Mouse (Mus musculus) kidney, postnatal 0 days (tissue): ENCODE data around the gene Coil. TPM values are rescaled to one million over a fixed set of nuclear protein-coding genes. Genes with fewer than 3 reads are reported as not detected.

Source experiments
- ATAC-seq: fragments of 200-750 bp; cut with Nextera tagmentation; replicated peaks from 2 replicates; pipeline ENCODE4 v1.8.0; 2017; ENCODE audit warnings: low read depth, moderate number of reproducible peaks, moderate TSS enrichment, moderate library complexity; ENCODE audit not compliant: low FRiP score
- DNase-seq: peaks from one replicate; pipeline ENCODE4 v3.0.0-alpha.2; 2016; ENCODE audit warnings: low spot score
- H3K27ac ChIP-seq: fragments of 300-500 bp; sonication (generic); 2 replicates; pipeline ENCODE4 v1.5.1; 2014; ENCODE audit warnings: mild to moderate bottlenecking
- H3K27me3 ChIP-seq: fragments of 300-500 bp; sonication (generic); 2 replicates; pipeline ENCODE4 v1.6.1; 2014; ENCODE audit warnings: low read length, mixed read lengths; ENCODE audit not compliant: insufficient read depth
- H3K36me3 ChIP-seq: fragments of 300-500 bp; sonication (generic); 2 replicates; pipeline ENCODE4 v1.6.1; 2014; ENCODE audit warnings: low read length, mixed read lengths; ENCODE audit not compliant: insufficient read depth
- H3K4me1 ChIP-seq: fragments of 300-500 bp; sonication (generic); replicated peaks from 2 replicates; pipeline ENCODE4 v1.6.1; 2014; ENCODE audit warnings: antibody characterized with exemption, low read length, mixed read lengths; ENCODE audit not compliant: insufficient read depth
- H3K4me2 ChIP-seq: fragments of 300-500 bp; sonication (generic); 2 replicates; pipeline ENCODE4 v1.6.1; 2014; ENCODE audit warnings: mild to moderate bottlenecking, low read length, moderate library complexity, mixed read lengths
- H3K4me3 ChIP-seq: fragments of 300-500 bp; sonication (generic); replicated peaks from 2 replicates; pipeline ENCODE4 v1.5.1; 2014; ENCODE audit warnings: low read depth, low read length
- H3K9ac ChIP-seq: fragments of 300-500 bp; sonication (generic); 2 replicates; pipeline ENCODE4 v1.6.1; 2014; ENCODE audit warnings: low read depth, low read length
- H3K9me3 ChIP-seq: fragments of 300-500 bp; sonication (generic); replicated peaks from 2 replicates; pipeline ENCODE4 v1.6.1; 2016; ENCODE audit warnings: low read length, inconsistent platforms, mixed read lengths
- CTCF ChIP-seq: IDR thresholded peaks from 2 replicates; pipeline ENCODE4 v1.5.1; 2016; ENCODE audit warnings: antibody characterized with exemption, low read depth, mild to moderate bottlenecking, moderate library complexity
- WGBS: fragments of 180-500 bp; shearing (Covaris S2); extraction: QIAGEN DNeasy Blood & Tissue Kit; methylation state at CpG from one replicate; pipeline ENCODE4 v1.1.7; 2014; 5-methylcytosine and 5-hydroxymethylcytosine counted together
- polyA plus RNA-seq: library from polyadenylated mRNA; unstranded; fragments of >200 nt; fragmentation: Nextera tagmentation; extraction: Ambion mirVana; gene quantifications from 2 replicates; pipeline ENCODE4 v1.2.1, GENCODE M21; 2015

The Coil gene
- polyA plus RNA-seq, 1 experiment from 2014 or later, result 10.9 TPM

DNA sequence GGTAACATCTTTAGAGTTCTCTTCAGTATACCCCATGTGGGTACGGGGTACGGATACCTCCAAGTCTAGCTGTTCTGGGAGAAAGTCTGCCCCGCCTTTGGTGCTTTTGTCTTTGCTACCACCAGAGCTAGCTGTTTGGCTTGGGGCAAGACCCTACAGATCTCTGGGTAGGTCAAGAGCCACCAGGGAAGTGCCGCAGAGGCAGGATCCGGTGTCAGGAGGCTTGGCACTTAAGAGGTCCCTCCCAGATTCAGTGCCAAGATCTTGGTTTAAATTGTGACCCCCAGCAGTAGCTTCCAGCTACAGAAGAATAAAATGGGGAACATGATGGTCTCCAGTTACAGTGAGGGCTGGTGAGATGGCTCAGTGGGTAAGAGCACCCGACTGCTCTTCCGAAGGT, 31.5 kb downstream of the Coil start:
- Histone ChIP-seq H3K9me3 (no peaks in the 10 kb centered on the region), H3K4me1 (peaks cover 24% of the 10 kb centered on the region; the same call in 1 of the 2 replicates), H3K4me3 (peak overlapping the region; percentile 76; the same call in 1 of the 2 replicates), H3K27me3 (no peaks in the 10 kb centered on the region), H3K9ac (no peak overlapping the region), H3K4me2 (peak overlapping the region; percentile 83), H3K27ac (no peak overlapping the region), H3K36me3 (peaks cover 11% of the 10 kb centered on the region)
- no peak for TF ChIP-seq CTCF
- ATAC-seq (no peak), DNase-seq (no peak)
- WGBS, result 87% methylated on average over 7 of the region's 7 CpGs

DNA sequence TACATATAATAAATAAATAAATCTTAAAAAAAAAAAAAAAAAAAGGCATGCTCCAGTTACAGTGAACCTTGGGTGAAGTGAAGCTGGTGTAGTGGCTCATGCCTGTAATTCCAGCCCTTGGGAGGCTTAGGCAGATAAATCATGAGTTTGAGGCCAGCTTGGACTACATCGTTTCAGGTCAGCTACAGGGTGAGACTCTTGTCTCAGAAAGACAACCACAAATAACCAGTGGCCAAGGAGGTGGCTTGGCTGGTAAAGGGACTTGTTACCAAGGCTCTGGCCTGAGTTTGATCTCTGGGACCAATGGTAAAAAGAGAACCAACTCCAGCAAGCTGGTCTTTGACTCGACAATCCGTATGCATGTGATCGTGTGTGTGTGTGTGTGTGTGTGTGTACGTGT, 32.0 kb downstream of the Coil start:
- no peak for DNase-seq
- H3K9ac ChIP-seq, result no peak overlapping the region
- H3K4me3 ChIP-seq, result peak overlapping the region; percentile 20; the same call in 1 of the 2 replicates
- no peak for TF ChIP-seq CTCF
- peak overlapping the region; percentile 50 for H3K4me2 ChIP-seq
- 72% methylated on average over 5 of the region's 5 CpGs for WGBS
- H3K4me1 ChIP-seq, result peaks cover 24% of the 10 kb centered on the region; the same call in 1 of the 2 replicates
- no peaks in the 10 kb centered on the region for H3K27me3 ChIP-seq
- no peaks in the 10 kb centered on the region for H3K9me3 ChIP-seq
- ATAC-seq, result no peak
- peaks cover 14% of the 10 kb centered on the region for H3K36me3 ChIP-seq
- no peak overlapping the region for H3K27ac ChIP-seq

DNA sequence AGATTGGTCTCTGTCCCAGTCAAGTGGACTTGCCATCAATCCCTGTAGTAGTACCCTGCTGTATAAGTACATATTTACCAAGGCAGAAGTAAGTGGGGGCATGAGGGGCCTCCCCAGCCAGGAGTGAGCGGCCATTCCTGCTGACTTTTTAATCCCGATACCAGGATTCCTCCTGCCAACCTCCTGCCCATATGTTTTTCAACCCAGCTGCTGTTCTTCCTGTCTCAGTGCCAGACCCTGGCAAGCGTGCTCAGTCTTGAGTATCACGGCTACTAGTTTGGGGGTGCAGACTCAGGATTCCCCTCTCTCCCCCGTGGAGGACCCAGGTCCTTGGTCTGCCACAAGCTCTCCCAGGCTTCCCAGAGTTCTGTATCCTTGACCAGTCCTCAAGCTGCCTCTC, 32.6 kb downstream of the Coil start:
- no peak for TF ChIP-seq CTCF
- Histone ChIP-seq H3K27ac (no peak overlapping the region; the same call in 1 of the 2 replicates), H3K9me3 (no peaks in the 10 kb centered on the region), H3K36me3 (peaks cover 20% of the 10 kb centered on the region), H3K4me3 (peak overlapping the region; percentile 20), H3K4me2 (peak overlapping the region; percentile 50), H3K4me1 (peaks cover 24% of the 10 kb centered on the region; the same call in 1 of the 2 replicates), H3K27me3 (no peaks in the 10 kb centered on the region), H3K9ac (0 out of 2 replicates have a peak overlapping the region, but pooled peaks have one; percentile 37)
- no peak for ATAC-seq
- 79% methylated on average over 5 of the region's 5 CpGs for WGBS
- no peak for DNase-seq

DNA sequence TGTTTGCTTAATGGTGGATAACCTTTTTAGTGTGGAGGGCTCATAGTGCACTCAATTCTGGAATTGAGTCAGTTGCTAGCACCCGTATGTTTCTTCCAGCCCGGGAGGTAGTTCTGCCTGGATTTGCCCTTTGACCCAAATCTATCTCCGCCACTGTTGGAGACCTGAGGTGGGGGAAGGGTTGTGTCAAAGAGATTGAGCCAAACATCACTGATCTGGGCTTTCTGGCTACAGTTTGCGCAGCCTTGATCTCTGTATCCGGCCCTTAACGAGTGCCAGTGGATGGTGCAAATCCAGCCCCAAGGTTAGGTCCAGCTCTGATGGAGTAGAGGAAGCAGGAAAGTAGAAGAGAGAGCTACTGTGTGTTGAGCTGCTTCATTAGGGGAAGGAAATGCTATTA, 33.0 kb downstream of the Coil start:
- DNase-seq (no peak), ATAC-seq (no peak)
- H3K27me3 ChIP-seq, result no peaks in the 10 kb centered on the region
- no peaks in the 10 kb centered on the region for H3K9me3 ChIP-seq
- peak overlapping the region; percentile 50 for H3K4me2 ChIP-seq
- peaks cover 20% of the 10 kb centered on the region for H3K36me3 ChIP-seq
- peak overlapping the region; percentile 20 for H3K4me3 ChIP-seq
- no peak overlapping the region for H3K9ac ChIP-seq
- no peak for TF ChIP-seq CTCF
- H3K27ac ChIP-seq, result no peak overlapping the region; the same call in 1 of the 2 replicates
- H3K4me1 ChIP-seq, result peaks cover 24% of the 10 kb centered on the region; the same call in 1 of the 2 replicates
- 43% methylated on average over 6 of the region's 6 CpGs for WGBS

DNA sequence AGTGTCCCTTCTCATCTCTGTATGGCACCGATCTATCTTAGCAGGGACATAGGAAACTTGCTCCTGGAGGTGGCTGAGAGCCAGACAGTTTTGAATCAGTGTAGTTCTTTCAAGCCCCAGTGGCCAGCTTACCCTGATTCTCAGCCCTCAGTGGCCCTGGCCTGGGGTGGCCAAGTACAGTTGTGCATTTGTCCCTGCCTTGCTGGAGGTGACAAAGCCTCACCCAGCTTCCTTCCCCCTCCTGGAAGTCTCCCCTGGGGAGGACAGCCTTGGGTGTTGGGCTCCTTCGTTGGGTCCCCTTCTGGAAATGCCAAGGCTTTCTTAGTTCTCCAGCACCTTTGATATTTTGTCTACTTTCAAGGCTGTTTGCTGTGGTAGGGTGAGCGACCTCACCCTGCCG, 33.7 kb downstream of the Coil start:
- no peaks in the 10 kb centered on the region for H3K9me3 ChIP-seq
- no peak overlapping the region for H3K4me3 ChIP-seq
- peak overlapping the region; percentile 50 for H3K4me2 ChIP-seq
- H3K9ac ChIP-seq, result no peak overlapping the region
- 58% methylated on average over 4 of the region's 4 CpGs for WGBS
- H3K27me3 ChIP-seq, result no peaks in the 10 kb centered on the region
- H3K27ac ChIP-seq, result no peak overlapping the region
- peaks cover 22% of the 10 kb centered on the region for H3K36me3 ChIP-seq
- no peak for DNase-seq
- no peak for ATAC-seq
- H3K4me1 ChIP-seq, result peaks cover 24% of the 10 kb centered on the region; the same call in 1 of the 2 replicates
- TF ChIP-seq CTCF, result no peak

DNA sequence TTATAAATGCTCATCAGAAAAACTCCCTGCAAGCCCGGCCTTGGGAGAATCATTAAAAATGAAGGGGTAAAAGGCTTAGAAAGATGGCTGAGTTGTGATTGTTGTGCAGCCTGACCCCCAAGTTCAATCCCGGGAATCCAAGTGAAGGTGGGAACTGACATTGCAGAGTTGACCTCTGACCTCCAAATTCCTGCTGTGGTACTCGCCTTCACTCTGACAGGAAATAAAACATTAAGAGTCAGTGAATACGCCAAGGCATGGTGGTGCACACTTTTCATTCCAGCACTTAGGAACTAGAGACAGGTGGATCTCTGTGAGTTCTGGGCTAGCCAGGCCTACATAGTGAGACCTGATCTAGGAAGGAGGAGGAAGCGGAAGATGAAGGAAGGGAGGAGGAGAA, 35.4 kb downstream of the Coil start:
- Histone ChIP-seq H3K4me2 (no peak overlapping the region), H3K4me1 (peaks cover 18% of the 10 kb centered on the region; the same call in 1 of the 2 replicates), H3K9me3 (no peaks in the 10 kb centered on the region), H3K9ac (no peak overlapping the region), H3K36me3 (peaks cover 32% of the 10 kb centered on the region), H3K27me3 (no peaks in the 10 kb centered on the region), H3K4me3 (no peak overlapping the region), H3K27ac (no peak overlapping the region)
- 56% methylated on average over 5 of the region's 5 CpGs for WGBS
- no peak for DNase-seq
- TF ChIP-seq CTCF, result no peak
- ATAC-seq, result no peak

DNA sequence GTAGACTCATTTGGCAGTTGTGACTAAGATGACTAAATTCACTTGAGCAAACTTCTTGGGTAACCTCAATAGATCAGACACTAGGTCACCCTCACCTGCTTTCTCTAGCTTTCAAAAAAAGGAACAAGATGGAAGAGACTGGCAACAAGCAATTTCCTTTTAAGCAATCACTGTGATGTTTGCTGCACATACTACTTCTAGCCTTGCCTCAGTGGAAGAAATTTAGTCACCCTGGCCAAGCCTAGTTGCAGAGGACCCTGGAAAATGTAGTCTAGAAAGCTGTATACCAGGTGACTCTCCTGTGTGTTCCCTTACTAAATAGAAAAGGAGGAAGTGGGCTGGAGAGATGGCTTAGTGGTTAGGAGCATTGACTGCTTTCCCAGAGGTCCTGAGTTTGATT, 36.4 kb downstream of the Coil start:
- Histone ChIP-seq H3K4me1 (peaks cover 12% of the 10 kb centered on the region; the same call in 1 of the 2 replicates), H3K27ac (no peak overlapping the region), H3K9me3 (no peaks in the 10 kb centered on the region), H3K27me3 (no peaks in the 10 kb centered on the region), H3K9ac (no peak overlapping the region), H3K4me2 (no peak overlapping the region), H3K36me3 (peaks cover 42% of the 10 kb centered on the region), H3K4me3 (no peak overlapping the region)
- TF ChIP-seq CTCF, result no peak
- DNase-seq, result no peak
- ATAC-seq, result no peak
